Mouse (Mus musculus) forebrain, embryonic 10.5 days (tissue): ENCODE measurements around the gene H2-Ab1. TPM values are rescaled to one million over a fixed set of nuclear protein-coding genes. Genes with fewer than 3 reads are reported as not detected.

ENCODE experiments used
- DNase-seq: peaks from one replicate; pipeline ENCODE4 v3.0.0-alpha.2; 2017; ENCODE audit warnings: low spot score; ENCODE audit errors: extremely low spot score
- H3K27ac ChIP-seq: fragments of 300-500 bp; sonication (generic); 2 replicates; pipeline ENCODE4 v1.5.1; 2016; ENCODE audit warnings: mild to moderate bottlenecking
- H3K27me3 ChIP-seq: fragments of 300-500 bp; sonication (generic); 2 replicates; pipeline ENCODE4 v1.6.1; 2016; ENCODE audit warnings: mild to moderate bottlenecking; ENCODE audit not compliant: poor library complexity, severe bottlenecking
- H3K36me3 ChIP-seq: fragments of 300-500 bp; sonication (generic); replicated peaks from 2 replicates; pipeline ENCODE4 v1.6.1; 2016; ENCODE audit warnings: mild to moderate bottlenecking, moderate library complexity
- H3K4me1 ChIP-seq: fragments of 300-500 bp; sonication (generic); 2 replicates; pipeline ENCODE4 v1.6.1; 2016
- H3K4me3 ChIP-seq: fragments of 300-500 bp; sonication (generic); 2 replicates; pipeline ENCODE4 v1.5.1; 2016; ENCODE audit warnings: mild to moderate bottlenecking, moderate library complexity
- H3K9me3 ChIP-seq: fragments of 300-500 bp; sonication (generic); 2 replicates; pipeline ENCODE4 v1.6.1; 2016; ENCODE audit warnings: mild to moderate bottlenecking, moderate library complexity
- WGBS: fragments of 180-500 bp; shearing (Covaris S2); methylation state at CpG from one replicate; pipeline ENCODE4 v1.1.7; 2016; 5-methylcytosine and 5-hydroxymethylcytosine counted together
- polyA plus RNA-seq: library from polyadenylated mRNA; unstranded; fragments of >200 nt; fragmentation: Nextera tagmentation; extraction: Ambion mirVana; gene quantifications from 2 replicates; pipeline ENCODE4 v1.2.1, GENCODE M21; 2016

The H2-Ab1 gene
- polyA plus RNA-seq, 1 experiment from 2014 or later = 9.8 TPM

GRCm38 (mm10) chr17:34244656-34245055 lies 12.8 kb upstream of the H2-Ab1 start:
- Histone ChIP-seq H3K27ac (no peak overlapping the region), H3K9me3 (no peaks in the 10 kb centered on the region), H3K36me3 (no peaks in the 10 kb centered on the region), H3K27me3 (no peaks in the 10 kb centered on the region), H3K4me1 (0 out of 2 replicates have a peak, but pooled peaks cover 4% of the 10 kb centered on the region), H3K4me3 (no peak overlapping the region)
- DNase-seq = no peak
- 79% methylated on average over 4 of the region's 4 CpGs for WGBS

DNA sequence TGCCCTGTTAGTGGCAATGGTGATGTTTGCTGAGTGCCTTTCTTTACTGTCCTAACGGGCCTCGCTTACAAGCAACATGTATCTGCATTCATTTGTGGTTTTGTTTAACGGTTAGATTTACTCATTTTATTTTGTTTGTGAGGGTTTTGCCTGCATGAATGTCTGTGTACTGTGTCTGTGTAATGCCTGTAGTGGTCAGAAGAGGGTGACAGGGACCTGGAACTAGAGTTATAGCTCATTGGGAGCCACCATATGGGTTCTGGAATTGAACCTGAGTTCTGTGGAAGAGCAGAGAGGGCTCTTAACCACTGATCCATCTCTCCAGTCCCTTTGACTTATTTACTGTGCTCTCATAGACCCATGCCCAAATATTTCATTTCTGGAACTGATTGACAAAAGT lies 10.4 kb upstream of the H2-Ab1 start:
- no peak for DNase-seq
- H3K9me3 ChIP-seq = no peaks in the 10 kb centered on the region
- H3K27me3 ChIP-seq = no peaks in the 10 kb centered on the region
- no peak overlapping the region for H3K27ac ChIP-seq
- no peak overlapping the region for H3K4me3 ChIP-seq
- H3K36me3 ChIP-seq = no peaks in the 10 kb centered on the region
- H3K4me1 ChIP-seq = 0 out of 2 replicates have a peak, but pooled peaks cover 4% of the 10 kb centered on the region
- 81% methylated on average over 3 of the region's 3 CpGs for WGBS

DNA sequence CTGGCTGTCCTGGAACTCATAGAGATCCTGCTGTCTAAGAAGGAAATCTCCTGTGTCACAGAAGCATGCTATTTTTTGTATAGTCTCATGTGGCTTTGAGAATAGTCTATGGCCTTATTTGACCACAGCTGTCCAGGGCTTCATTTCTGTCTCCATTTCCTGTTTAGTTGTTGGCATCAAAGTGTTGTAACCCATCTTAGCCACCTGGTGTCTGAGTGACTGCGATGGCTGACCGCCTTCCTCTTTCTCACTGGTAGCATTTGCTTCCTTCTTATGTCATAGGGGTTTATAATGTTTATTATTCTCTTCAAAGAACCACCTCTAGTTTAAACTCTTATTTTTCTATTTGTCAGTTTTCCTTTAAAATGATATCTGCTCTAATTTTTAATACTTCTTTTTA lies 8.7 kb upstream of the H2-Ab1 start:
- no peak overlapping the region for H3K4me3 ChIP-seq
- no peaks in the 10 kb centered on the region for H3K9me3 ChIP-seq
- no peaks in the 10 kb centered on the region for H3K36me3 ChIP-seq
- H3K27me3 ChIP-seq = no peaks in the 10 kb centered on the region
- 0 out of 2 replicates have a peak, but pooled peaks cover 4% of the 10 kb centered on the region for H3K4me1 ChIP-seq
- DNase-seq = no peak
- WGBS = 88% methylated on average over 2 of the region's 2 CpGs
- no peak overlapping the region for H3K27ac ChIP-seq

DNA sequence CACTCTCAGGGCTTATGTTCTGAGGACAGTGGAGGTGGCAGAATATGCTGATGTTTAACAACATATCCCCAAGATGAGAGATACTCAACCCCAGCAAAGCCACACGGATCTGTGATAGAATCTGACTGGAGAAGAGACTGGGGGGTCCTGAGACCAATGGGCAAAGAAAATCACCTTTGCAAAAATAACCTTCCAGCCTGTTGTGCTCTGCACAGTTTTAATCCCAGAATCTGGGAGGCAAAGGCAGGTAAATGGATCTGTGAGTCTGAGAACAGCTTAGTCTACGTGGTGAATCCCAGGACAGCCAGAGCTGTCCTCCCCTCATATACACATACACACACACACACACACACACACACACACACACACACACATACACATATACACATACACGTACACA lies 8.1 kb upstream of the H2-Ab1 start:
- no peak for DNase-seq
- no peaks in the 10 kb centered on the region for H3K36me3 ChIP-seq
- no peaks in the 10 kb centered on the region for H3K9me3 ChIP-seq
- no peak overlapping the region for H3K4me3 ChIP-seq
- 0 out of 2 replicates have a peak, but pooled peaks cover 4% of the 10 kb centered on the region for H3K4me1 ChIP-seq
- H3K27ac ChIP-seq = no peak overlapping the region
- 44% methylated on average over 3 of the region's 3 CpGs for WGBS
- H3K27me3 ChIP-seq = no peaks in the 10 kb centered on the region

DNA sequence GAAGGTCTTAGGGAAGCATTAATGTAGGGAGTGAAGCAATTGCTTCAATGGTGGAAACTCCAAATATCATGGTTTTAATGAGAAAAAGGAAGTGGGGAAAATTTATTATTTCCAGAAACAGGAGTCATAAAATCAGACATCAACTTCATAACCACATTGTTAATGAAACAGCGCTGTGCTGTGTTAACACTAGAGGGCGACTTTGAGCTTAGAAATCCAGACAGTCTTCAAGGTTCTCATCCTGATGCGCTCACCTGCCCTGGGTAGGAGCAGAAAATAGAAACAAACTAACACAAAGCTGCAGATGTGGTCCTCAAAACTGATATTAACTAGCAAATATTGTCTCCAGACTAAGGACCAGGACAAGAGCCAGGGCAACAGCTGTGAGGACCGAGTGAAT lies 7.6 kb upstream of the H2-Ab1 start:
- 18% methylated on average over 4 of the region's 4 CpGs for WGBS
- Histone ChIP-seq H3K9me3 (no peaks in the 10 kb centered on the region), H3K27ac (no peak overlapping the region), H3K4me3 (no peak overlapping the region), H3K36me3 (no peaks in the 10 kb centered on the region), H3K27me3 (no peaks in the 10 kb centered on the region), H3K4me1 (0 out of 2 replicates have a peak, but pooled peaks cover 4% of the 10 kb centered on the region)
- peak; percentile 26 for DNase-seq

DNA sequence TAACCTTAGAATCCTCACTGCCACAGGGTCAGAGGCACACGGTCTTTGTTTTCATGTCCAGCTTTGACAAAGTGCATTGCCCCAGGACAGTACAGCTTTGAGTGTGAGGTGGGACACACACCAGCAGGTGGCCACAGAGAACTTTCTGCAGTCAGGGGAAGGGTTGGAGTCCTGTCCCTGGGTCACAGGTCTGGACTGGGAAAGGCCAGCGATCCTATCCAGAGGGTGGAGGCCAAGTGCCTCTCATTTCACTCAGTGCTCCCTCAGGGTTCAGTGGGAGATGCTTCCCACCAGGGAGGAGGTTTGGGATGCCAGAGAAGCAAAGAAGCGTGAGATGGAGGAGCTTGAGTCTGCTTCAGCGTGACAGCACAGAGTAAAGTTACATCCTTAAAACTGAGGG lies 5.8 kb upstream of the H2-Ab1 start:
- H3K36me3 ChIP-seq = no peaks in the 10 kb centered on the region
- no peak overlapping the region for H3K27ac ChIP-seq
- no peak for DNase-seq
- no peaks in the 10 kb centered on the region for H3K9me3 ChIP-seq
- no peaks in the 10 kb centered on the region for H3K27me3 ChIP-seq
- H3K4me3 ChIP-seq = no peak overlapping the region
- H3K4me1 ChIP-seq = 0 out of 2 replicates have a peak, but pooled peaks cover 4% of the 10 kb centered on the region
- WGBS = 55% methylated on average over 4 of the region's 4 CpGs

- H3K4me1 ChIP-seq = no peaks in the 10 kb centered on the region
- DNase-seq = no peak
- H3K36me3 ChIP-seq = no peaks in the 10 kb centered on the region
- H3K27ac ChIP-seq = no peak overlapping the region
- H3K9me3 ChIP-seq = no peaks in the 10 kb centered on the region
- H3K27me3 ChIP-seq = no peaks in the 10 kb centered on the region; the same call in 1 of the 2 replicates
- WGBS = 82% methylated on average over 5 of the region's 5 CpGs
- H3K4me3 ChIP-seq = no peak overlapping the region
These were observed 988 bp upstream of the H2-Ab1 start for GRCm38 (mm10) chr17:34256501-34256900.

GRCm38 (mm10) chr17:34260551-34260950 lies 3.1 kb downstream of the H2-Ab1 start:
- H3K27me3 ChIP-seq = peaks cover 38% of the 10 kb centered on the region
- no peaks in the 10 kb centered on the region for H3K9me3 ChIP-seq
- H3K4me3 ChIP-seq = no peak overlapping the region
- H3K27ac ChIP-seq = no peak overlapping the region
- H3K4me1 ChIP-seq = peaks cover 28% of the 10 kb centered on the region
- DNase-seq = no peak
- H3K36me3 ChIP-seq = no peaks in the 10 kb centered on the region
- WGBS = 87% methylated on average over 5 of the region's 5 CpGs

GRCm38 (mm10) chr17:34261502-34261901 lies 4.0 kb downstream of the H2-Ab1 start:
- 27% methylated on average over 4 of the region's 4 CpGs for WGBS
- no peak for DNase-seq
- Histone ChIP-seq H3K27ac (no peak overlapping the region), H3K9me3 (no peaks in the 10 kb centered on the region), H3K4me3 (no peak overlapping the region), H3K36me3 (no peaks in the 10 kb centered on the region), H3K27me3 (peaks cover 40% of the 10 kb centered on the region), H3K4me1 (peaks cover 28% of the 10 kb centered on the region)

DNA sequence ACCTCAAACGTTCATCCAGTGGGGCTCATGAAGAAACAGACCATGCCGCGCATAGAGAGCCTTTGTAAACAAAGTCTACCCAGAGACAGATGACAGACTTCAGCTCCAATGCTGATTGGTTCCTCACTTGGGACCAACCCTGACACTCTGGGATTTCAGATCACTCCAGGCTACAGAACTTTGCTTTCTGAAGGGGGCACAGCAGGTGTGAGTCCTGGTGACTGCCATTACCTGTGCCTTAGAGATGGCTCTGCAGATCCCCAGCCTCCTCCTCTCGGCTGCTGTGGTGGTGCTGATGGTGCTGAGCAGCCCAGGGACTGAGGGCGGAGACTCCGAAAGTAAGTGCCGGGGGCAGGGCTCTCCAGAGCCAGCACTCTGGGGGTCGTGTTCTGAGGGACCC lies 5.6 kb downstream of the H2-Ab1 start:
- Histone ChIP-seq H3K36me3 (no peaks in the 10 kb centered on the region), H3K4me1 (peaks cover 28% of the 10 kb centered on the region), H3K27me3 (peaks cover 40% of the 10 kb centered on the region), H3K27ac (peak overlapping the region; percentile 51; the same call in 1 of the 2 replicates), H3K4me3 (peak overlapping the region; percentile 70), H3K9me3 (no peaks in the 10 kb centered on the region)
- WGBS = under 1% methylated on average over 8 of the region's 8 CpGs
- peak; percentile 80 for DNase-seq

GRCm38 (mm10) chr17:34263811-34264371 lies 6.4 kb downstream of the H2-Ab1 start:
- H3K27me3 ChIP-seq = peaks cover 40% of the 10 kb centered on the region
- WGBS = 3% methylated on average over 14 of the region's 14 CpGs

DNA sequence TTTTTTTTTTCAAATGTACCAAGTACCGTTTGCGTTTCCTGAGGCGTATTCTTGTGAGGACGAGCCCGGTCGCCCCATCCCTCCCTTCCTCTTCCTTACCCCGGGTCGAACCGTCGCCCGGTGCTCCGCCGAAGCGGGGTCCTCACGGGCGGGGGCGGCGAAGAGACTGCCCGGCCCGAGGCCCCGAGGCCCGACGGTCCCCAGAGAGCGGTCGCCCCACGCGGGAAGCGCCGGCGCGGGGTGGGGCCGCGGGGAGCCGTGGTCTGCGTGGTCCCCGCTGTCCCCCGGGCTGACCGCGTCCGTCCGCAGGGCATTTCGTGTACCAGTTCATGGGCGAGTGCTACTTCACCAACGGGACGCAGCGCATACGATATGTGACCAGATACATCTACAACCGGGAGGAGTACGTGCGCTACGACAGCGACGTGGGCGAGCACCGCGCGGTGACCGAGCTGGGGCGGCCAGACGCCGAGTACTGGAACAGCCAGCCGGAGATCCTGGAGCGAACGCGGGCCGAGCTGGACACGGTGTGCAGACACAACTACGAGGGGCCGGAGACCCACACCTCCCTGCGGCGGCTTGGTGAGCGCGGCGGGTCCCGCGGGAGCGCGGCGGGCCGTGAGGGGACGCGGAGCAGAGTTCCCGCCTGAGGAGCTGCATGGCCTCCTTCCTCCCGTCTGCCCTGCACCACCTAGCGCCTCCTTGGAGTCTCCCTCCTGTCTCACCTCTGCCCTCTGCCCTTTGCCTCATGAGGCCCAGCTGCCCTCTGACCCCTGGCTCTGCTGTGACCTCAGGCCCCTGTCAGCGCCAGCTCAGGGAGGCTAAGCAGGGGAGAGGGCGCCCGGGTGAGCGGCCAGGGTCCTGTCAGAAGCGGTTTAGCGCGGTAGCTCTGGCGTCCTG lies 7.2 kb downstream of the H2-Ab1 start:
- H3K27me3 ChIP-seq = peaks cover 40% of the 10 kb centered on the region
- WGBS = under 1% methylated on average over 82 of the region's 93 CpGs
- H3K9me3 ChIP-seq = no peaks in the 10 kb centered on the region
- H3K4me3 ChIP-seq = peak overlapping the region; percentile 70
- peaks cover 28% of the 10 kb centered on the region for H3K4me1 ChIP-seq
- no peaks in the 10 kb centered on the region for H3K36me3 ChIP-seq
- DNase-seq = peak; percentile 66
- H3K27ac ChIP-seq = peak overlapping the region; percentile 84

More at GRCm38 (mm10) chr17:34263811-34264371, 6.4 kb downstream of the H2-Ab1 start:
- peak; percentile 42 for DNase-seq
- Histone ChIP-seq H3K36me3 (no peaks in the 10 kb centered on the region), H3K9me3 (no peaks in the 10 kb centered on the region), H3K4me3 (peak overlapping the region; percentile 70), H3K4me1 (peaks cover 28% of the 10 kb centered on the region), H3K27ac (0 out of 2 replicates have a peak overlapping the region, but pooled peaks have one; percentile 7)

- no peak for DNase-seq
- peaks cover 23% of the 10 kb centered on the region for H3K4me1 ChIP-seq
- WGBS = 85% methylated on average over 2 of the region's 2 CpGs
- no peak overlapping the region for H3K4me3 ChIP-seq
- no peaks in the 10 kb centered on the region for H3K9me3 ChIP-seq
- no peaks in the 10 kb centered on the region for H3K36me3 ChIP-seq
- peaks cover 25% of the 10 kb centered on the region for H3K27me3 ChIP-seq
- H3K27ac ChIP-seq = no peak overlapping the region
These were observed 10.8 kb downstream of the H2-Ab1 start for GRCm38 (mm10) chr17:34268262-34268661.
